Mouse (Mus musculus) kidney, postnatal 0 days (tissue): ENCODE results near the gene Gripap1. TPM values are rescaled to one million over a fixed set of nuclear protein-coding genes. Genes with fewer than 3 reads are reported as not detected.
A peak's percentile ranks its signal among the peaks of the same experiment; 100 is the strongest.

ENCODE experiments used
- ATAC-seq: fragments of 200-750 bp; cut with Nextera tagmentation; replicated peaks from 2 replicates; pipeline ENCODE4 v1.8.0; 2017; ENCODE audit warnings: low read depth, moderate number of reproducible peaks, moderate TSS enrichment, moderate library complexity; ENCODE audit not compliant: low FRiP score
- DNase-seq: peaks from one replicate; pipeline ENCODE4 v3.0.0-alpha.2; 2016; ENCODE audit warnings: low spot score
- H3K27ac ChIP-seq: fragments of 300-500 bp; sonication (generic); 2 replicates; pipeline ENCODE4 v1.5.1; 2014; ENCODE audit warnings: mild to moderate bottlenecking
- H3K27me3 ChIP-seq: fragments of 300-500 bp; sonication (generic); 2 replicates; pipeline ENCODE4 v1.6.1; 2014; ENCODE audit warnings: low read length, mixed read lengths; ENCODE audit not compliant: insufficient read depth
- H3K36me3 ChIP-seq: fragments of 300-500 bp; sonication (generic); 2 replicates; pipeline ENCODE4 v1.6.1; 2014; ENCODE audit warnings: low read length, mixed read lengths; ENCODE audit not compliant: insufficient read depth
- H3K4me1 ChIP-seq: fragments of 300-500 bp; sonication (generic); replicated peaks from 2 replicates; pipeline ENCODE4 v1.6.1; 2014; ENCODE audit warnings: antibody characterized with exemption, low read length, mixed read lengths; ENCODE audit not compliant: insufficient read depth
- H3K4me2 ChIP-seq: fragments of 300-500 bp; sonication (generic); 2 replicates; pipeline ENCODE4 v1.6.1; 2014; ENCODE audit warnings: mild to moderate bottlenecking, low read length, moderate library complexity, mixed read lengths
- H3K4me3 ChIP-seq: fragments of 300-500 bp; sonication (generic); replicated peaks from 2 replicates; pipeline ENCODE4 v1.5.1; 2014; ENCODE audit warnings: low read depth, low read length
- H3K9ac ChIP-seq: fragments of 300-500 bp; sonication (generic); 2 replicates; pipeline ENCODE4 v1.6.1; 2014; ENCODE audit warnings: low read depth, low read length
- H3K9me3 ChIP-seq: fragments of 300-500 bp; sonication (generic); replicated peaks from 2 replicates; pipeline ENCODE4 v1.6.1; 2016; ENCODE audit warnings: low read length, inconsistent platforms, mixed read lengths
- CTCF ChIP-seq: IDR thresholded peaks from 2 replicates; pipeline ENCODE4 v1.5.1; 2016; ENCODE audit warnings: antibody characterized with exemption, low read depth, mild to moderate bottlenecking, moderate library complexity
- WGBS: fragments of 180-500 bp; shearing (Covaris S2); extraction: QIAGEN DNeasy Blood & Tissue Kit; methylation state at CpG from one replicate; pipeline ENCODE4 v1.1.7; 2014; 5-methylcytosine and 5-hydroxymethylcytosine counted together
- microRNA counts: library from miRNA; unstranded; fragments of <30 nt; microRNA quantifications from one replicate; lab custom pipeline; 2015
- microRNA-seq: library from miRNA; unstranded; fragments of <30 nt; microRNA quantifications from one replicate; pipeline ENCODE4, GENCODE M21; 2016
- polyA plus RNA-seq: library from polyadenylated mRNA; unstranded; fragments of >200 nt; fragmentation: Nextera tagmentation; extraction: Ambion mirVana; gene quantifications from 2 replicates; pipeline ENCODE4 v1.2.1, GENCODE M21; 2015

The Gripap1 gene
- polyA plus RNA-seq, 1 experiment from 2014 or later: 30.1 TPM

DNA sequence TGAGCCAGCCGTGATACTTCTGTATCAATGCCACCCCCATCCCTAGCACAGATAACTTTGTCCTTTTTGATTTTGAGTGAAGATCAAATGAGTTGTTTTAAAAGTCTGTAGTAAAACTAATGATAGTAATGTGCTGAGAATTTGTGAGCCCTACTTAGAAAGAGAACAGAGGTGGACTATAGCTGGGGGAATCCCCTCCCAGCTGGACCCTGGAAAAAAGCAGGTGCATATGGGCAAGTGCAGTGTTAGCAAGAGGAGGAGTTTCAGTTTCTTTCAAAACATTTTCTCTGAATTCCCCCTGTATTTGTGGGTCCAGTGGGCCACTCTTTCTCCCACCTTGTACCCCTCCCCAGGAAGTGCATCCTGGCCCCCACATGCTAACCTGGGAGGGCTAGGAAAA lies 73.6 kb downstream of the Gripap1 start:
- H3K4me2 ChIP-seq: no peak overlapping the region
- TF ChIP-seq CTCF: no peak
- no peaks in the 10 kb centered on the region for H3K9me3 ChIP-seq
- H3K9ac ChIP-seq: no peak overlapping the region
- H3K27me3 ChIP-seq: no peaks in the 10 kb centered on the region
- no peak for ATAC-seq
- WGBS: 81% methylated on average over 1 of the region's 1 CpGs
- H3K27ac ChIP-seq: no peak overlapping the region
- no peak for DNase-seq
- H3K4me1 ChIP-seq: no peaks in the 10 kb centered on the region
- H3K4me3 ChIP-seq: no peak overlapping the region
- no peaks in the 10 kb centered on the region for H3K36me3 ChIP-seq

DNA sequence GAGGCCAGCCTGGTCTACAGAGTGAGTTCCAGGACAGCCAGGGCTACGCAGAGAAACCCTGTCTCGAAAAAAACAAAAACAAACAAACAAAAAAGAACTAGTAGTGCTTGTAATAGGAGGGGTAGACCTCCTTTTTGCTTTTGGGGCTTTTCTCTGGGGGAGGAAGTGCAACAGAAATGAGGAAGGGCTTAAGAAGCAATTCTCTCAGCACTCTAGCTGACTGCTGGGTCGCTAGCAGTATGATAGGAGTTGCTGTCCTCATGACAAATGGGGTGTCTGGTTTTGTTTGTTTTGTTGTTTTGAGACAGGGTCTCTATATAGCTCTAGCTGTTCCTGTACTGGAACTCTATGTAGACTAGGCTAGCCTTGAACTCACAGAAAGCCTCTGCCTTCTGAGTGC lies 75.0 kb downstream of the Gripap1 start:
- Histone ChIP-seq H3K9ac (no peak overlapping the region), H3K9me3 (no peaks in the 10 kb centered on the region), H3K27me3 (no peaks in the 10 kb centered on the region), H3K36me3 (no peaks in the 10 kb centered on the region), H3K4me1 (no peaks in the 10 kb centered on the region), H3K27ac (no peak overlapping the region), H3K4me3 (no peak overlapping the region), H3K4me2 (no peak overlapping the region)
- WGBS: 83% methylated on average over 3 of the region's 3 CpGs
- no peak for DNase-seq
- no peak for ATAC-seq
- no peak for TF ChIP-seq CTCF

DNA sequence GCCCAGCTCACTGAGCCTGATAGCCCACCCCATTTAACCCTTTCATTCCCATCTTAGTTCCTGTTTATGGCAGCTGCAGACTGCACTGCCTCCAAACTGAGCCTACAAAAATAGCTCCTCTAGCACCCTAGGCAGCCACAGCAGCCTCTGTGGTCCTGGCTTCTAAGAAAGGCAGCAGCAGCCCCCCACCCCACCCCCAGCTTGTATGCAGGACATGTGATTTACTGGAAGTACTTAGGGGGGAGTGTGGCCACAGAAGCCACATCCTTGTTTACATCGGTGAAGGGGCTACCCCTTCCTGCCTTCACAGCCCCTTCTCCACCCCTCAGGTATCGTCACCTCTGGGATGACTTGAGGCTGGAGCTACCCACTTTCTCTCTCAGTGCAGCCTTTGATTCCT lies 75.8 kb downstream of the Gripap1 start:
- Histone ChIP-seq H3K36me3 (no peaks in the 10 kb centered on the region), H3K4me1 (no peaks in the 10 kb centered on the region), H3K4me2 (no peak overlapping the region), H3K9ac (no peak overlapping the region), H3K4me3 (no peak overlapping the region), H3K27ac (no peak overlapping the region), H3K27me3 (no peaks in the 10 kb centered on the region), H3K9me3 (no peaks in the 10 kb centered on the region)
- 69% methylated on average over 2 of the region's 2 CpGs for WGBS
- DNase-seq: no peak
- no peak for ATAC-seq
- TF ChIP-seq CTCF: no peak

DNA sequence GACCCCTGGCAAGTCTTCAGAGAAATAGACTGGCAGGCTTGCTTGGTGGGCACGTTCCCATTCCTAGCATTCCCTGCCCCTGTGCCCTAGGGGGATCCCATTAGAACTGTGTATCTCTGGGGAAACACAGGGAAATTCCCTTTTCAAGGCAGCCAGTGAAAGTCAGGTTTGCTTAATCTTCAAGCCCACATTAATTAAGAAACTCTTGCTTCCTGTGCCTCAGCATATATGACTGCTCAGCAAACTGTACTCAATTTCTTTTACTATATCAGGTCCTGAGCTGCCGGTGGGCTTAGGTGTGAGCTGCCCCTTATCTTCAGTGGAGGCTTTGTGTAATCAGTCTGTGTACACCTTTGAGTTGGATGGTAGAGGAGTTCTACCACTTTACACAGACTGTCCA lies 76.2 kb downstream of the Gripap1 start:
- 71% methylated on average over 2 of the region's 2 CpGs for WGBS
- DNase-seq (no peak), ATAC-seq (no peak)
- Histone ChIP-seq H3K9ac (no peak overlapping the region), H3K36me3 (no peaks in the 10 kb centered on the region), H3K4me1 (no peaks in the 10 kb centered on the region), H3K27ac (no peak overlapping the region), H3K4me3 (no peak overlapping the region), H3K4me2 (no peak overlapping the region), H3K9me3 (no peaks in the 10 kb centered on the region), H3K27me3 (no peaks in the 10 kb centered on the region)
- TF ChIP-seq CTCF: no peak

DNA sequence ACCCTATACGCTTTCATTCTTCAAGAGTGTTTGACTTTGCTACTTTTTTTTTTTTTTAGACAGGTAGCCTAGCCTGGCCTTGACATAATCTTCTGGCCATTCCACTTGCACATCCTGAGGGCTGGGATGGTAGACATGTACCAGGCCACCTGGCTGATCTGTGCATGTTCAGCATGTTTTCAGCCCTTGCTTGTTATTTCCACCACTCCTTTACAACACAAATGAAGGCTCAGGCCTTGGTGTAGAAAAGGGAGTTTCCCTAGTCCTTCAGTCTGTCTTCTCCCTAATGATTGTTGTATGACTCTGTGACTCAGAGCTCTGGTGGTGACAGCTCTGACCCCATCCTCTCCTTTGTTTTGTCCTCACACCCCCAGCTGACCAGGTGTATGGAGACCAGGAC lies 77.6 kb downstream of the Gripap1 start:
- TF ChIP-seq CTCF: no peak
- Histone ChIP-seq H3K4me1 (no peaks in the 10 kb centered on the region), H3K4me3 (no peak overlapping the region), H3K4me2 (no peak overlapping the region), H3K9me3 (no peaks in the 10 kb centered on the region), H3K27me3 (no peaks in the 10 kb centered on the region), H3K27ac (no peak overlapping the region), H3K9ac (no peak overlapping the region), H3K36me3 (no peaks in the 10 kb centered on the region)
- 89% methylated on average over 1 of the region's 1 CpGs for WGBS
- ATAC-seq: no peak
- DNase-seq: no peak

DNA sequence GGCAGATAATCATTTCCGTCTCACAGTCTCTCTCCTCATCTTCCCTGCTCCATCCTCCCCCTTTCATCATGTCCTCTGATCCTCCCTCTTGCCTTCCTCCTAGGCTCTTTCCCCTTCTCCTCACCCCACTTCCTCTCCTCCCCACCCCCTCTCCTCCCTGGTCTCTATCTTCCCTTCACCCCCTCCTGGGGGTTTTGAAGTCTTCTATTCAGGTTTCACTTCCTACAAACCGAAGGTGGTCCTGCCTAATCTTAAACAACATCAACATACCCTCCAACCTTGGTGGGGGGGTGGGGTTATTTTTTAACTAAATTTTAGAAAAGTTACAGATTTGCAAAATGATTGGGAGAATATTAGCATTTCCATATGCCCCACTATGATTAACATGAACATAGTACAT lies 78.9 kb downstream of the Gripap1 start:
- Histone ChIP-seq H3K36me3 (no peaks in the 10 kb centered on the region), H3K9me3 (no peaks in the 10 kb centered on the region), H3K4me1 (no peaks in the 10 kb centered on the region), H3K4me3 (no peak overlapping the region), H3K27ac (no peak overlapping the region), H3K9ac (no peak overlapping the region), H3K27me3 (no peaks in the 10 kb centered on the region), H3K4me2 (no peak overlapping the region)
- ATAC-seq: no peak
- TF ChIP-seq CTCF: no peak
- DNase-seq: no peak
- 61% methylated on average over 2 of the region's 2 CpGs for WGBS

DNA sequence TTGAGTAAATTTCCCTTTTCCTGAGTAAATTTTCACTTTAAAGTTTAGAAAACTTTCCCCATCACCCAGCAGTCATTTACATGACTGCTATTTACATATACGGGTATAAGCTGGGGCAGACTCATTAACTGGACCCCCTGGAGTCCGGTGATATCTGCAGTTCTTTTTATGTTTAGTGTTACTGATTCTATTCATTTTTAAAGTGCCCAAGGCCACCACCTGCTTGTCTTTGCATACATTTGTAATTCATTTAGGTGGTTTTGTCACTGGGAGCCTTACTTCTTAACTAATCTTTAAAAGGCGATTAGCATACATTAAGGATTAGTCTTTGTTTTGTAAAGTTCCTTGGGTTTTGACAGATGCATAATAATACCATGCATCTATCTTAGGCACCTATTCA lies 80.3 kb downstream of the Gripap1 start:
- 54% methylated on average over 3 of the region's 3 CpGs for WGBS
- Histone ChIP-seq H3K9me3 (no peaks in the 10 kb centered on the region), H3K9ac (no peak overlapping the region), H3K36me3 (0 out of 2 replicates have a peak, but pooled peaks cover 5% of the 10 kb centered on the region), H3K4me2 (no peak overlapping the region), H3K4me3 (no peak overlapping the region), H3K4me1 (no peaks in the 10 kb centered on the region), H3K27me3 (no peaks in the 10 kb centered on the region), H3K27ac (no peak overlapping the region)
- DNase-seq: no peak
- no peak for TF ChIP-seq CTCF
- no peak for ATAC-seq

MicroRNAs within 50 kb of the gene (microRNA counts, 519-probe panel; counts per million panel counts)
- microRNA mmu-miR-1198 (lab: Ali Mortazavi, UCI): 3,932 counts per million, percentile 74 among the panel's probes with 10 or more counts

Small RNA genes lying within 50 kb of the gene (microRNA-seq; reads per million reads assigned to microRNA genes)
- 19.6 reads per million, percentile 33 among the genes with 10 or more reads in this experiment for gene Mir1198

Other genes starting within 250 kb of the Gripap1 start
- gene Foxp3, start 216.1 kb upstream of the Gripap1 start, polyA plus RNA-seq: 0.04 TPM in 1 of 2 replicates, not detected in the other
- gene Ppp1r3f, start 215.5 kb upstream of the Gripap1 start, polyA plus RNA-seq: 1.4 and 1.6 TPM in 2 replicates
- gene Ccdc22, start 184.2 kb upstream of the Gripap1 start, polyA plus RNA-seq: 27.8 and 29.2 TPM in 2 replicates
- gene Cacna1f, start 182.7 kb upstream of the Gripap1 start, polyA plus RNA-seq: 0.04 TPM in 1 of 2 replicates, not detected in the other
- gene Syp, start 151.3 kb upstream of the Gripap1 start, polyA plus RNA-seq: 1.3 and 1.4 TPM in 2 replicates
- gene Prickle3, start 132.5 kb upstream of the Gripap1 start, polyA plus RNA-seq: 9.5 and 9.7 TPM in 2 replicates
- gene Plp2, start 118.4 kb upstream of the Gripap1 start, polyA plus RNA-seq: 142 and 153 TPM in 2 replicates
- 1.5 and 2.3 TPM in 2 replicates for gene Magix, start 108.5 kb upstream of the Gripap1 start, polyA plus RNA-seq
- gene Gpkow, start 92.6 kb upstream of the Gripap1 start, polyA plus RNA-seq: 32.7 and 36.2 TPM in 2 replicates
- 39.6 and 40.6 TPM in 2 replicates for gene Wdr45, start 75.4 kb upstream of the Gripap1 start, polyA plus RNA-seq
- gene Gm45208, start 67.5 kb upstream of the Gripap1 start, polyA plus RNA-seq: 0.30 TPM in 1 of 2 replicates, not detected in the other
- gene Praf2, start 61.3 kb upstream of the Gripap1 start, polyA plus RNA-seq: 40.9 and 41.6 TPM in 2 replicates
- 16.8 and 17.4 TPM in 2 replicates for gene Ccdc120, start 38.9 kb upstream of the Gripap1 start, polyA plus RNA-seq
- gene Tfe3, start 27.2 kb upstream of the Gripap1 start, polyA plus RNA-seq: 22.9 and 24.1 TPM in 2 replicates
- gene Kcnd1, start 32.5 kb downstream of the Gripap1 start, polyA plus RNA-seq: 0.68 and 0.83 TPM in 2 replicates
- gene Otud5, start 51.6 kb downstream of the Gripap1 start, polyA plus RNA-seq: 31.8 and 36.8 TPM in 2 replicates
- 6.2 and 7.8 TPM in 2 replicates for gene Pim2, start 88.5 kb downstream of the Gripap1 start, polyA plus RNA-seq
- 25.9 and 32.5 TPM in 2 replicates for gene Slc35a2, start 94.3 kb downstream of the Gripap1 start, polyA plus RNA-seq
- gene Pqbp1, start 109.5 kb downstream of the Gripap1 start, polyA plus RNA-seq: 99.7 and 108 TPM in 2 replicates
- 140 and 145 TPM in 2 replicates for gene Timm17b, start 109.6 kb downstream of the Gripap1 start, polyA plus RNA-seq
- not detected in 2 replicates for gene Gm10491, start 118.1 kb downstream of the Gripap1 start, polyA plus RNA-seq
- not detected in 2 replicates for gene Gm10490, start 119.8 kb downstream of the Gripap1 start, polyA plus RNA-seq
- gene Pcsk1n, start 130.1 kb downstream of the Gripap1 start, polyA plus RNA-seq: 0.41 and 0.59 TPM in 2 replicates
- not detected in 2 replicates for gene Eras, start 138.8 kb downstream of the Gripap1 start, polyA plus RNA-seq
- 39.4 and 44.4 TPM in 2 replicates for gene Hdac6, start 158.1 kb downstream of the Gripap1 start, polyA plus RNA-seq
- gene Gata1, start 188.3 kb downstream of the Gripap1 start, polyA plus RNA-seq: 0.08 and 0.09 TPM in 2 replicates
- 3.1 and 3.2 TPM in 2 replicates for gene Glod5, start 228.7 kb downstream of the Gripap1 start, polyA plus RNA-seq